Mouse (Mus musculus) heart, embryonic 16.5 days (tissue): ENCODE results near the gene Ankrd27. TPM values are rescaled to one million over a fixed set of nuclear protein-coding genes. Genes with fewer than 3 reads are reported as not detected.
"Not testable (repeated sequence)": the region's sequence is repeated elsewhere in the genome, so short reads cannot be mapped to it uniquely, and the experiment has no call there.

Experiments
- ATAC-seq: fragments of 200-750 bp; cut with Nextera tagmentation; replicated peaks from 2 replicates; pipeline ENCODE4 v1.8.0; 2017; ENCODE audit warnings: moderate number of reproducible peaks; ENCODE audit not compliant: insufficient read depth, low FRiP score; ENCODE audit errors: extremely low read depth
- H3K27ac ChIP-seq: fragments of 300-500 bp; sonication (generic); 2 replicates; pipeline ENCODE4 v1.5.1; 2014; ENCODE audit warnings: mild to moderate bottlenecking, low read length, control low read depth, moderate library complexity
- H3K27me3 ChIP-seq: fragments of 300-500 bp; sonication (generic); 2 replicates; pipeline ENCODE4 v1.6.1; 2014; ENCODE audit warnings: low read length, mixed read lengths; ENCODE audit not compliant: control insufficient read depth, insufficient read depth
- H3K36me3 ChIP-seq: fragments of 300-500 bp; sonication (generic); 2 replicates; pipeline ENCODE4 v1.6.1; 2014; ENCODE audit not compliant: control insufficient read depth, insufficient read depth
- H3K4me1 ChIP-seq: fragments of 300-500 bp; sonication (generic); 2 replicates; pipeline ENCODE4 v1.6.1; 2014; ENCODE audit warnings: low read length, mixed read lengths; ENCODE audit not compliant: control insufficient read depth, insufficient read depth
- H3K4me2 ChIP-seq: fragments of 300-500 bp; sonication (generic); 2 replicates; pipeline ENCODE4 v1.6.1; 2014; ENCODE audit warnings: low read depth, mild to moderate bottlenecking, control low read depth, low read length
- H3K4me3 ChIP-seq: fragments of 300-500 bp; sonication (generic); 2 replicates; pipeline ENCODE4 v1.5.1; 2014; ENCODE audit warnings: mild to moderate bottlenecking, control low read depth, low read length
- H3K9ac ChIP-seq: fragments of 300-500 bp; sonication (generic); 2 replicates; pipeline ENCODE4 v1.6.1; 2014; ENCODE audit warnings: low read length, control low read depth
- H3K9me3 ChIP-seq: fragments of 300-500 bp; sonication (generic); replicated peaks from 2 replicates; pipeline ENCODE4 v1.6.1; 2016; ENCODE audit warnings: low read length; ENCODE audit not compliant: control insufficient read depth
- WGBS: fragments of 180-500 bp; shearing (Covaris S2); extraction: QIAGEN DNeasy Blood & Tissue Kit; methylation state at CpG from one replicate; pipeline ENCODE4 v1.1.7; 2014; 5-methylcytosine and 5-hydroxymethylcytosine counted together
- polyA plus RNA-seq: library from polyadenylated mRNA; unstranded; fragments of >200 nt; fragmentation: Nextera tagmentation; extraction: Ambion mirVana; gene quantifications from 2 replicates; pipeline ENCODE4 v1.2.1, GENCODE M21; 2015

The Ankrd27 gene
- polyA plus RNA-seq, 1 experiment from 2014 or later, result 20.4 TPM

DNA sequence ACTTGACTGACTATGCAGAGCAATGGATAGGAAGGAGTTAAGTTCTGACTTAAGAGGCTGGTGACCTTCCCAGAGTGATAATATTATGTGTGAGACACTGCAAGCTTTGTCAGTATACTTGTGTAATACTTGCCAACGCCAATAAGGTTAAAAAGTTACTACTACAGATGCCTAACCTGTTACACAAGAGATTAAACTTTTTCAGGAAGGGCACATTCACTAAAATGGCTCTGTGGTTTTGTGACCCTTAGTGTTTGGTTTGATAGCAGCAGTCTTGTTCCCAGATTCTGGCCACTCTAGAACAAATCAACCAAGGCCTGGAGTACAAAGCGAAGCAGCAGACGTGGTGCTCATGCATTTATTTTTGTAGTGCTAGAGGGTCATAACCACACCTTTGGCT, 28.5 kb upstream of the Ankrd27 start:
- Histone ChIP-seq H3K4me3 (no peak overlapping the region), H3K27me3 (no peaks in the 10 kb centered on the region), H3K9ac (no peak overlapping the region), H3K4me1 (peaks cover 10% of the 10 kb centered on the region), H3K9me3 (no peaks in the 10 kb centered on the region), H3K4me2 (no peak overlapping the region), H3K27ac (no peak overlapping the region), H3K36me3 (no peaks in the 10 kb centered on the region)
- 62% methylated on average over 3 of the region's 3 CpGs for WGBS
- ATAC-seq, result no peak

- no peak for ATAC-seq
- H3K9me3 ChIP-seq, result no peaks in the 10 kb centered on the region
- no peak overlapping the region for H3K4me3 ChIP-seq
- H3K27me3 ChIP-seq, result no peaks in the 10 kb centered on the region
- H3K9ac ChIP-seq, result no peak overlapping the region
- H3K36me3 ChIP-seq, result no peaks in the 10 kb centered on the region
- H3K27ac ChIP-seq, result no peak overlapping the region
- WGBS, result 35% methylated on average over 2 of the region's 2 CpGs
- H3K4me1 ChIP-seq, result peaks cover 10% of the 10 kb centered on the region
- no peak overlapping the region for H3K4me2 ChIP-seq
Observed at GRCm38 (mm10) chr7:35558681-35559080, 27.4 kb upstream of the Ankrd27 start.

DNA sequence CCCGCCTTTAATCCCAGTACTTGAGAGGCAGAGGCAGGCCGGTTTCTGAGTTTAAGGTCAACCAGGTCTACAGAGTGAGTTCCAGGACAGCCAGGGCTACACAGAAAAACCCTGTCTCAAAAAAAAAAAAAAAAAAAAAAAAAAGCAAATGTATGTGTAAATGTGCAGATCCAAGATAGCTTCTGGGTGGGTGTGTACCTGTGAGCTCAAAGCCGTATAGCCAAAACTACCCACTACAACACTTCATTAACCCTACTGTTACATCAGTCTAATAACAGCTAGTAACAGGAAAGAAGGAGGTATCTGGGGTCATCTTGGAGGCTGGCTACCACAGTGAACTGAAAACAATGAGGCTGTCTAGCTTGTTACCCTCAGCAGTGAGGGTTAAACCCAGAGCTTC, 26.2 kb upstream of the Ankrd27 start:
- H3K9ac ChIP-seq, result no peak overlapping the region
- no peak for ATAC-seq
- H3K4me2 ChIP-seq, result no peak overlapping the region
- no peaks in the 10 kb centered on the region for H3K9me3 ChIP-seq
- H3K36me3 ChIP-seq, result no peaks in the 10 kb centered on the region
- no peak overlapping the region for H3K4me3 ChIP-seq
- H3K4me1 ChIP-seq, result peaks cover 5% of the 10 kb centered on the region; the same call in 1 of the 2 replicates
- 88% methylated on average over 3 of the region's 3 CpGs for WGBS
- no peak overlapping the region for H3K27ac ChIP-seq
- no peaks in the 10 kb centered on the region for H3K27me3 ChIP-seq

GRCm38 (mm10) chr7:35563071-35563470, 23.0 kb upstream of the Ankrd27 start:
- no peak overlapping the region for H3K27ac ChIP-seq
- no peaks in the 10 kb centered on the region for H3K9me3 ChIP-seq
- no peaks in the 10 kb centered on the region for H3K27me3 ChIP-seq
- no peak for ATAC-seq
- H3K4me3 ChIP-seq, result no peak overlapping the region
- H3K4me1 ChIP-seq, result no peaks in the 10 kb centered on the region
- no peaks in the 10 kb centered on the region for H3K36me3 ChIP-seq
- no peak overlapping the region for H3K4me2 ChIP-seq
- no peak overlapping the region for H3K9ac ChIP-seq
- WGBS, result 57% methylated on average over 11 of the region's 11 CpGs

GRCm38 (mm10) chr7:35564067-35564865, 21.8 kb upstream of the Ankrd27 start:
- no peak overlapping the region for H3K27ac ChIP-seq
- no peak overlapping the region for H3K4me2 ChIP-seq
- no peak for ATAC-seq
- WGBS, result 86% methylated on average over 2 of the region's 2 CpGs
- no peaks in the 10 kb centered on the region for H3K27me3 ChIP-seq
- H3K4me1 ChIP-seq, result no peaks in the 10 kb centered on the region
- no peak overlapping the region for H3K4me3 ChIP-seq
- H3K9me3 ChIP-seq, result no peaks in the 10 kb centered on the region
- H3K9ac ChIP-seq, result no peak overlapping the region
- H3K36me3 ChIP-seq, result no peaks in the 10 kb centered on the region

GRCm38 (mm10) chr7:35564872-35565271, 21.2 kb upstream of the Ankrd27 start:
- not testable (repeated sequence) for ATAC-seq, H3K9ac ChIP-seq, H3K4me1 ChIP-seq, H3K36me3 ChIP-seq, H3K4me3 ChIP-seq, H3K9me3 ChIP-seq, H3K27me3 ChIP-seq, H3K4me2 ChIP-seq, H3K27ac ChIP-seq
- WGBS, result 72% methylated on average over 10 of the region's 10 CpGs

DNA sequence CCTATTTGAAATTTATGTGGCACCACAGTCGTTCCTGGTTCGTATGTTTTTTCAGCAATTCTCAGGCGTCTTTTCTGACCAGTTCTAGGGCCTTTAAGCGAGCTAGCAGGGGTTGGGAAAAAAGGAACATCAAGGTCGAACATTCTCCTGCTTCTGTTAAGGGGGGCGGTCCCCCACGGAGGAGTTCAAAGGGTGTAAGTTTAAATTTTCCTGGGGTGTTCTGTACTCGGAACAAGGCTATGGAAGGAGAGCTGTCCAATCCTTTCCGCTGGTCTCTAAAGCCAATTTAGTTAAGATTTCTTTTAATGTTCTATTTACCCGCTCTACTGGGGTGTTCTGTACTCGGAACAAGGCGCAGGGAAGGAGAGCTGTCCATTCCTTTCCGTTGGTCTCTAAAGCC, 20.1 kb upstream of the Ankrd27 start:
- not testable (repeated sequence) for H3K27ac ChIP-seq, H3K36me3 ChIP-seq, H3K4me2 ChIP-seq, H3K4me1 ChIP-seq, H3K9ac ChIP-seq, H3K4me3 ChIP-seq, H3K27me3 ChIP-seq, ATAC-seq, H3K9me3 ChIP-seq
- WGBS, result 78% methylated on average over 13 of the region's 13 CpGs

DNA sequence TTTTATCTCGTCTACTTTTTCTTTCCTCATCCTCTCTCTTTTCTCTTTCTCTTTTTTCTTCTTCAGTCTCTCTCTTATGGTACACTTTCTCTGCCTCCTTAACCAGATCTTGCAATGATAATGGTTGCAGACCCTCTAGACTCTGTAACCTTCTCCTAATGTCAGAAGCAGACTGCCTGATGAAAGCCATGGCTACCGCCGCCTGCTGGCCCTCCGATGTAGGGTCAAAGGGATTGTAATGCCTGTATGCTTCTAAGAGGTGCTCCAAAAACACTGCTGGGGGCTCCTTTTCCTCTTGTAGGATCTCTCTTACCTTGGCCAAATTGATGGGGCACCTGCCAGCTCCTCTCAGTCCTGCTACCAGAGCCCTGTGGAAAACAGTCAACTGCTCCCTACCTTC, 16.3 kb upstream of the Ankrd27 start:
- not testable (repeated sequence) for H3K9me3 ChIP-seq, ATAC-seq, H3K27ac ChIP-seq, H3K36me3 ChIP-seq, H3K4me1 ChIP-seq, H3K9ac ChIP-seq, H3K4me2 ChIP-seq, H3K4me3 ChIP-seq, H3K27me3 ChIP-seq
- WGBS, result 82% methylated on average over 4 of the region's 4 CpGs

DNA sequence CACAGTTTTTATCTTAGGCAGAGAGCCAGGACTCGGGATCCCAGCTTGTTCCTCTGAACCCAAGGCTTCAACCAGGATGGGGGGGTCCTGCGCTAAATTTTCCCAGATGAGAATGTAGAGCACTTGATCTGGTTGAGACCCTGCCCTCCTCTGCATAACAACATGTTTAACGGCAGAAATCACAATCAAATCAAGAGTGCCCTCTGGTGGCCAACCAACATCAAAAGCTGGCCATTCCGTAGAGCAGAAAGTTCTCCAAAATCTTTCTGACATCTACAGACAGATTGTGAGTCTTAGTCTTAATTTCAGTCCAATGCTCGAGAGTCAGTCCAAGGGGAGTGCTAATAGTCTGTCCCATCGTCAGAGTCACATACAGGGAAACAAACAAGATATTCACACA, 15.2 kb upstream of the Ankrd27 start:
- ATAC-seq, H3K27me3 ChIP-seq, H3K36me3 ChIP-seq, H3K9me3 ChIP-seq, H3K9ac ChIP-seq, H3K4me2 ChIP-seq, H3K4me3 ChIP-seq, H3K27ac ChIP-seq, H3K4me1 ChIP-seq: not testable (repeated sequence)
- 20% methylated on average over 6 of the region's 6 CpGs for WGBS
